In the genomic region with DNA sequence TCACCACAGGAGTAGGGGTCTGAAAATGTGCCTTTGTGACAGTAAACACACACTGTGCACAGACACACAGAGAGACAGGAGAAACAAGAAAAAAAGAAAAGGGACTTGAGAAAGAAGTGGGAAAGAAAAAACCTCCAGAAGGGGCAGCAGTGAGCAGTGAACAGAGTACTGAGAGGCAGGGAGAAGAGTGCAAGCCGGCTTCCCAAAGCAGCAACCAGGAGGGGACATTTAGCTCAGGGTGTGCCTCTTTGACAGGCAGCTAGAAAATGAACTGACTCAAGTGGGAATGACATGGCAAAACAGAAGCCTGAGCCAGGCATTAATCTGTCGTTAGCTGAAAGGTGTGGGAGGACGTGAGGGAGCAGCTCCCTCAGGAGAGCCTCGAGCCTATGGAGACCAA, we compare ENCODE assay signal across 8 mouse cellular contexts. TPM values are rescaled to one million over a fixed set of nuclear protein-coding genes. Genes with fewer than 3 reads are reported as not detected.
A peak's percentile ranks its signal among the peaks of the same experiment; 100 is the strongest.
DNase-seq lines count a peak whose midpoint lies in the region; ATAC-seq and TF ChIP-seq lines count a peak whose summit lies in the region.

No protein-coding gene starts in this region.

- no peaks in the 10 kb centered on the region for H3K9me3 ChIP-seq in limb, embryonic 11.5 days (ENCODE audit: control insufficient read depth, low read length)
- no peaks in the 10 kb centered on the region for H3K9me3 ChIP-seq in limb, embryonic 10.5 days (replicated peaks)
- no peaks in the 10 kb centered on the region for H3K9me3 ChIP-seq in intestine, postnatal 0 days (ENCODE audit: control insufficient read depth)
- no peaks in the 10 kb centered on the region for H3K9me3 ChIP-seq in liver, embryonic 14.5 days (ENCODE audit: control insufficient read depth, low read length)
- no peaks in the 10 kb centered on the region for H3K9me3 ChIP-seq in stomach, embryonic 15.5 days

- no peak for ATAC-seq in limb, embryonic 11.5 days (ENCODE audit: insufficient number of reproducible peaks, low FRiP score, low TSS enrichment, low read depth)
- ATAC-seq in intestine, postnatal 0 days = no peak
- ATAC-seq in liver, embryonic 14.5 days (ENCODE audit: insufficient read depth) = no peak
- no peak for ATAC-seq in stomach, embryonic 15.5 days (ENCODE audit: insufficient read depth, low FRiP score, low read depth)
- ATAC-seq in monocyte, adult 5-6 weeks (replicated peaks; ENCODE audit: insufficient number of reproducible peaks, low FRiP score, low TSS enrichment, poor library complexity, severe bottlenecking) = no peak

- no peak overlapping the region for H3K4me2 ChIP-seq in limb, embryonic 11.5 days (ENCODE audit: low read depth, severe bottlenecking)
- no peak overlapping the region for H3K4me2 ChIP-seq in intestine, postnatal 0 days (replicated peaks; ENCODE audit: low read depth)
- no peak overlapping the region for H3K4me2 ChIP-seq in liver, embryonic 14.5 days (ENCODE audit: low read depth)
- no peak overlapping the region for H3K4me2 ChIP-seq in stomach, embryonic 15.5 days

- H3K9ac ChIP-seq in limb, embryonic 11.5 days (ENCODE audit: low read length) = no peak overlapping the region
- no peak overlapping the region for H3K9ac ChIP-seq in intestine, postnatal 0 days (ENCODE audit: low read depth, low read length)
- H3K9ac ChIP-seq in liver, embryonic 14.5 days (replicated peaks) = no peak overlapping the region
- no peak overlapping the region for H3K9ac ChIP-seq in stomach, embryonic 15.5 days

- TF ChIP-seq EP300 in liver, embryonic 14.5 days (IDR thresholded peaks at IDR 0.05; ENCODE audit: low read depth) = no peak

- H3K27me3 ChIP-seq in limb, embryonic 11.5 days (ENCODE audit: control insufficient read depth, insufficient read depth, low read length) = no peaks in the 10 kb centered on the region
- no peaks in the 10 kb centered on the region for H3K27me3 ChIP-seq in limb, embryonic 10.5 days (ENCODE audit: low read depth, poor library complexity, severe bottlenecking)
- H3K27me3 ChIP-seq in intestine, postnatal 0 days (replicated peaks; ENCODE audit: control insufficient read depth, insufficient read depth, low read length) = no peaks in the 10 kb centered on the region
- H3K27me3 ChIP-seq in liver, embryonic 14.5 days (ENCODE audit: control insufficient read depth, insufficient read depth, low read length) = no peaks in the 10 kb centered on the region
- no peaks in the 10 kb centered on the region for H3K27me3 ChIP-seq in stomach, embryonic 15.5 days (replicated peaks)

- peaks cover 7% of the 10 kb centered on the region; the same call in 1 of the 2 replicates for H3K36me3 ChIP-seq in limb, embryonic 11.5 days (ENCODE audit: control insufficient read depth, insufficient read depth, low read length)
- peaks cover 95% of the 10 kb centered on the region for H3K36me3 ChIP-seq in limb, embryonic 10.5 days
- peaks cover 70% of the 10 kb centered on the region for H3K36me3 ChIP-seq in intestine, postnatal 0 days (ENCODE audit: control insufficient read depth, insufficient read depth)
- H3K36me3 ChIP-seq in liver, embryonic 14.5 days (replicated peaks; ENCODE audit: control insufficient read depth, insufficient read depth, low read depth) = peaks cover 9% of the 10 kb centered on the region; the same call in 1 of the 2 replicates
- peaks cover 26% of the 10 kb centered on the region for H3K36me3 ChIP-seq in stomach, embryonic 15.5 days

- H3K27ac ChIP-seq in limb, embryonic 11.5 days (replicated peaks; ENCODE audit: low read depth, low read length) = no peak overlapping the region
- no peak overlapping the region for H3K27ac ChIP-seq in limb, embryonic 10.5 days
- no peak overlapping the region for H3K27ac ChIP-seq in intestine, postnatal 0 days (ENCODE audit: low read depth, low read length)
- no peak overlapping the region for H3K27ac ChIP-seq in liver, embryonic 14.5 days
- H3K27ac ChIP-seq in stomach, embryonic 15.5 days = peak overlapping the region; percentile 21; the same call in 1 of the 2 replicates

- peak; percentile 72 for TF ChIP-seq CTCF in intestine, postnatal 0 days (IDR thresholded peaks at IDR 0.05; ENCODE audit: low read depth)
- peak; percentile 62 for TF ChIP-seq CTCF in liver, embryonic 14.5 days (IDR thresholded peaks at IDR 0.05; ENCODE audit: low read depth)

- WGBS in limb, embryonic 11.5 days = 62% methylated on average over 4 of the region's 4 CpGs
- WGBS in limb, embryonic 10.5 days = 60% methylated on average over 4 of the region's 4 CpGs
- 60% methylated on average over 4 of the region's 4 CpGs for WGBS in intestine, postnatal 0 days
- 36% methylated on average over 4 of the region's 4 CpGs for WGBS in liver, embryonic 14.5 days (ENCODE audit: insufficient replicate concordance)
- 52% methylated on average over 4 of the region's 4 CpGs for WGBS in stomach, embryonic 15.5 days

- peak; percentile 58 for DNase-seq in limb, embryonic 11.5 days (ENCODE audit: low spot score)
- no peak for DNase-seq in limb, embryonic 10.5 days (ENCODE audit: low spot score)
- peak; percentile 83 for DNase-seq in ZHBTc4 (ENCODE audit: low read depth, low spot score)
- DNase-seq in embryo, embryonic 11.5 days (ENCODE audit: low read depth, low spot score) = peak; percentile 38
- peak; percentile 23 to 38 (median 30) for DNase-seq in liver, embryonic 14.5 days (ENCODE audit: low read depth in 3 of 3, low spot score in 3 of 3)

- no peak overlapping the region for H3K4me3 ChIP-seq in limb, embryonic 11.5 days (ENCODE audit: low read depth, low read length)
- H3K4me3 ChIP-seq in limb, embryonic 10.5 days = no peak overlapping the region
- no peak overlapping the region for H3K4me3 ChIP-seq in intestine, postnatal 0 days (ENCODE audit: low read depth, low read length)
- H3K4me3 ChIP-seq in liver, embryonic 14.5 days (ENCODE audit: insufficient read depth in 1 of 2, low read depth in 2 of 2, low read length in 2 of 2) = no peak overlapping the region
- no peak overlapping the region for H3K4me3 ChIP-seq in stomach, embryonic 15.5 days (replicated peaks)

- H3K4me1 ChIP-seq in limb, embryonic 11.5 days (ENCODE audit: control insufficient read depth, insufficient read depth, low read length) = no peaks in the 10 kb centered on the region
- H3K4me1 ChIP-seq in limb, embryonic 10.5 days = no peaks in the 10 kb centered on the region
- no peaks in the 10 kb centered on the region for H3K4me1 ChIP-seq in intestine, postnatal 0 days (replicated peaks; ENCODE audit: control insufficient read depth, insufficient read depth, low read length)
- H3K4me1 ChIP-seq in liver, embryonic 14.5 days (replicated peaks; ENCODE audit: control insufficient read depth in 2 of 2, insufficient read depth in 2 of 2, low read length in 1 of 2) = no peaks in the 10 kb centered on the region
- no peaks in the 10 kb centered on the region for H3K4me1 ChIP-seq in stomach, embryonic 15.5 days

RNA-seq across cellular contexts. Expression of a gene that starts 27.5 kb away (rescaled TPM):
- 30.5 and 31.1 TPM in 2 replicates for polyA plus RNA-seq in limb, embryonic 11.5 days (2014; fragmentation: Nextera tagmentation; extraction: Ambion mirVana)
- polyA plus RNA-seq in limb, embryonic 10.5 days (2016; fragmentation: Nextera tagmentation; extraction: Ambion mirVana) = 24.9 and 29.7 TPM in 2 replicates
- 15.8 and 19.4 TPM in 2 replicates for polyA plus RNA-seq in intestine, postnatal 0 days (2015; fragmentation: Nextera tagmentation; extraction: Ambion mirVana)
- 7.4 and 7.5 TPM in 2 replicates for polyA plus RNA-seq in liver, embryonic 14.5 days (2012; rRNA removed)
- 11.3 and 12.9 TPM in 2 replicates for polyA plus RNA-seq in liver, embryonic 14.5 days (2014; fragmentation: Nextera tagmentation; extraction: Ambion mirVana)
- 21.0 and 24.0 TPM in 2 replicates for polyA plus RNA-seq in stomach, embryonic 15.5 days (2015; fragmentation: Nextera tagmentation; extraction: Ambion mirVana)
- 5.1 to 10.8 TPM (median 9.8 TPM) in 3 replicates for total RNA-seq in monocyte, adult 5-6 weeks (2017)

RNA-seq across cellular contexts. Expression of a gene that starts 27.8 kb away (rescaled TPM):
- polyA plus RNA-seq in limb, embryonic 11.5 days (2014; fragmentation: Nextera tagmentation; extraction: Ambion mirVana) = 18.9 and 20.7 TPM in 2 replicates
- 22.8 and 27.0 TPM in 2 replicates for polyA plus RNA-seq in limb, embryonic 10.5 days (2016; fragmentation: Nextera tagmentation; extraction: Ambion mirVana)
- polyA plus RNA-seq in intestine, postnatal 0 days (2015; fragmentation: Nextera tagmentation; extraction: Ambion mirVana) = 7.3 and 7.7 TPM in 2 replicates
- 2.2 and 2.3 TPM in 2 replicates for polyA plus RNA-seq in liver, embryonic 14.5 days (2012; rRNA removed)
- polyA plus RNA-seq in liver, embryonic 14.5 days (2014; fragmentation: Nextera tagmentation; extraction: Ambion mirVana) = 3.4 and 4.8 TPM in 2 replicates
- polyA plus RNA-seq in stomach, embryonic 15.5 days (2015; fragmentation: Nextera tagmentation; extraction: Ambion mirVana) = 21.3 and 21.8 TPM in 2 replicates
- total RNA-seq in monocyte, adult 5-6 weeks (2017) = 8.9 to 12.1 TPM (median 12.1 TPM) in 3 replicates

RNA-seq across cellular contexts. Expression of a gene that starts 33.2 kb away (rescaled TPM):
- polyA plus RNA-seq in limb, embryonic 11.5 days (2014; fragmentation: Nextera tagmentation; extraction: Ambion mirVana) = 68.1 and 79.5 TPM in 2 replicates
- polyA plus RNA-seq in limb, embryonic 10.5 days (2016; fragmentation: Nextera tagmentation; extraction: Ambion mirVana) = 72.1 and 75.0 TPM in 2 replicates
- polyA plus RNA-seq in intestine, postnatal 0 days (2015; fragmentation: Nextera tagmentation; extraction: Ambion mirVana) = 92.3 and 94.0 TPM in 2 replicates
- 22.4 and 25.8 TPM in 2 replicates for polyA plus RNA-seq in liver, embryonic 14.5 days (2012; rRNA removed)
- polyA plus RNA-seq in liver, embryonic 14.5 days (2014; fragmentation: Nextera tagmentation; extraction: Ambion mirVana) = 32.1 and 37.3 TPM in 2 replicates
- polyA plus RNA-seq in stomach, embryonic 15.5 days (2015; fragmentation: Nextera tagmentation; extraction: Ambion mirVana) = 115 and 144 TPM in 2 replicates
- 45.7 to 97.1 TPM (median 89.8 TPM) in 3 replicates for total RNA-seq in monocyte, adult 5-6 weeks (2017)

RNA-seq across cellular contexts. Expression of a gene that starts 33.3 kb away (rescaled TPM):
- polyA plus RNA-seq in limb, embryonic 11.5 days (2014; fragmentation: Nextera tagmentation; extraction: Ambion mirVana) = 7.1 and 7.4 TPM in 2 replicates
- 11.3 and 12.8 TPM in 2 replicates for polyA plus RNA-seq in limb, embryonic 10.5 days (2016; fragmentation: Nextera tagmentation; extraction: Ambion mirVana)
- polyA plus RNA-seq in intestine, postnatal 0 days (2015; fragmentation: Nextera tagmentation; extraction: Ambion mirVana) = 2.6 and 3.3 TPM in 2 replicates
- 5.1 and 5.4 TPM in 2 replicates for polyA plus RNA-seq in liver, embryonic 14.5 days (2012; rRNA removed)
- 1.0 and 1.2 TPM in 2 replicates for polyA plus RNA-seq in liver, embryonic 14.5 days (2014; fragmentation: Nextera tagmentation; extraction: Ambion mirVana)
- 9.2 and 9.7 TPM in 2 replicates for polyA plus RNA-seq in stomach, embryonic 15.5 days (2015; fragmentation: Nextera tagmentation; extraction: Ambion mirVana)
- total RNA-seq in monocyte, adult 5-6 weeks (2017) = 14.1 to 20.3 TPM (median 17.1 TPM) in 3 replicates

RNA-seq across cellular contexts. Expression of a gene that starts 46.6 kb away (rescaled TPM):
- 0.09 and 0.24 TPM in 2 replicates for polyA plus RNA-seq in limb, embryonic 11.5 days (2014; fragmentation: Nextera tagmentation; extraction: Ambion mirVana)
- not detected in 2 replicates for polyA plus RNA-seq in limb, embryonic 10.5 days (2016; fragmentation: Nextera tagmentation; extraction: Ambion mirVana)
- 3.0 and 3.7 TPM in 2 replicates for polyA plus RNA-seq in intestine, postnatal 0 days (2015; fragmentation: Nextera tagmentation; extraction: Ambion mirVana)
- polyA plus RNA-seq in liver, embryonic 14.5 days (2012; rRNA removed) = 174 and 202 TPM in 2 replicates
- polyA plus RNA-seq in liver, embryonic 14.5 days (2014; fragmentation: Nextera tagmentation; extraction: Ambion mirVana) = 203 and 213 TPM in 2 replicates
- polyA plus RNA-seq in stomach, embryonic 15.5 days (2015; fragmentation: Nextera tagmentation; extraction: Ambion mirVana) = 7.2 and 19.4 TPM in 2 replicates
- 0.29 TPM in 1 of 3 replicates, not detected in the others for total RNA-seq in monocyte, adult 5-6 weeks (2017)
